Mouse (Mus musculus): ENCODE measurements around the gene Bri3. TPM values are rescaled to one million over a fixed set of nuclear protein-coding genes. Genes with fewer than 3 reads are reported as not detected.
"Not testable (repeated sequence)": the region's sequence is repeated elsewhere in the genome, so short reads cannot be mapped to it uniquely, and the experiment has no call there.

The Bri3 gene
- polyA plus RNA-seq, 1 experiment from 2014 or later = 133 TPM

GRCm38 (mm10) chr5:144334010-144334409, 89.8 kb downstream of the Bri3 start:
- Histone ChIP-seq H3K4me1 (replicated peaks) (peaks cover 6% of the 10 kb centered on the region), H3K4me3 (no peak overlapping the region), H3K27me3 (replicated peaks) (no peaks in the 10 kb centered on the region), H3K4me2 (no peak overlapping the region), H3K36me3 (no peaks in the 10 kb centered on the region), H3K9me3 (replicated peaks) (no peaks in the 10 kb centered on the region), H3K9ac (no peak overlapping the region), H3K27ac (ENCODE audit: poor library complexity, severe bottlenecking) (no peak overlapping the region)
- WGBS = 87% methylated on average over 11 of the region's 11 CpGs
- no peak for ATAC-seq (ENCODE audit: insufficient number of reproducible peaks, low FRiP score)

DNA sequence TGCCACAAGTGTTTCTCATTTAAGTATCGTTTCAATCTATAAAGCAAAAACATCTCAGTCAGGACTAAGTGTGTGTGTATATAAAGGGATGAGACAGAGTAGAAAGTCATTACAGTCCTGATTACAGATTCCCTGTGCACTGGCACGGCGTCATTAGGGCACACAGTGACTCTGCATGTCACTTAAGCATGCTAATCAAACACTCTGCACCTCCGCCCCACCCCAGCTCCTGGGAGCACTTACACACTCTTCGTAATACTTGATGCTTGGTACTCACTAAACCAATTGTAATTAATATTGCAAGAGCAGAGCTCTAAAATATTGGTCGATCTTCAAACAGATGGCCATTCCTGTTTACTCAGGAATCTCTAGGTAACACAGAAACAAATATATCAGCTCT, 91.1 kb downstream of the Bri3 start:
- not testable (repeated sequence) for H3K9me3 ChIP-seq (replicated peaks); H3K27me3 ChIP-seq (replicated peaks); H3K9ac ChIP-seq; H3K27ac ChIP-seq (ENCODE audit: poor library complexity, severe bottlenecking); H3K4me3 ChIP-seq; H3K36me3 ChIP-seq; H3K4me1 ChIP-seq (replicated peaks); H3K4me2 ChIP-seq; ATAC-seq (ENCODE audit: insufficient number of reproducible peaks, low FRiP score)
- WGBS = 68% methylated on average over 6 of the region's 6 CpGs

DNA sequence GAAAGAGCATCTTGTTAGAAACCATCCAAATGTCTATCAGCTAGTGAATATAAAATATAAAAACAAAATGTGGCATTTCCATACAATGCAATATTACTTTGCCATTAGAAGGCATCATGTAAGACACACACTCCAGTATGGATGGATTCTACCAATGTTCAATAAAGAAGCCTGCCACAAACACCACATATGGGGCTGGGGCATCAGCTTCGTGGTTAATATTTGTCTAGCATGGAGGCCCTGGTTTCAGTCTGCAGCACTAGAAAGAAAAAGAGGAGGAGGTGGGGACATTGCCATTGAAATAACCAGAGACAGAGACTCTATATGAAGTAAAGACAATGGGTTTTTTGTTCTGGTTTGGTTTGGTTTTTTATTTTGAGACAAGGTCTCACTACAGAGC, 94.5 kb downstream of the Bri3 start:
- 60% methylated on average over 1 of the region's 1 CpGs for WGBS
- no peak overlapping the region for H3K4me2 ChIP-seq

GRCm38 (mm10) chr5:144341085-144341484, 96.8 kb downstream of the Bri3 start:
- H3K27me3 ChIP-seq (replicated peaks) = no peaks in the 10 kb centered on the region
- no peak overlapping the region for H3K9ac ChIP-seq
- no peak overlapping the region for H3K4me3 ChIP-seq
- no peaks in the 10 kb centered on the region for H3K36me3 ChIP-seq
- H3K27ac ChIP-seq (ENCODE audit: poor library complexity, severe bottlenecking) = no peak overlapping the region
- ATAC-seq (ENCODE audit: insufficient number of reproducible peaks, low FRiP score) = no peak
- no peaks in the 10 kb centered on the region for H3K9me3 ChIP-seq (replicated peaks)
- peaks cover 21% of the 10 kb centered on the region for H3K4me1 ChIP-seq (replicated peaks)
- no peak overlapping the region for H3K4me2 ChIP-seq
- 70% methylated on average over 1 of the region's 1 CpGs for WGBS

More for the DNA sequence above, 94.5 kb downstream of the Bri3 start:
- H3K4me3 ChIP-seq = no peak overlapping the region
- ATAC-seq (ENCODE audit: insufficient number of reproducible peaks, low FRiP score) = no peak
- H3K9me3 ChIP-seq (replicated peaks) = no peaks in the 10 kb centered on the region
- H3K9ac ChIP-seq = no peak overlapping the region
- H3K36me3 ChIP-seq = no peaks in the 10 kb centered on the region
- H3K27me3 ChIP-seq (replicated peaks) = no peaks in the 10 kb centered on the region
- H3K4me1 ChIP-seq (replicated peaks) = peaks cover 16% of the 10 kb centered on the region
- H3K27ac ChIP-seq (ENCODE audit: poor library complexity, severe bottlenecking) = no peak overlapping the region

DNA sequence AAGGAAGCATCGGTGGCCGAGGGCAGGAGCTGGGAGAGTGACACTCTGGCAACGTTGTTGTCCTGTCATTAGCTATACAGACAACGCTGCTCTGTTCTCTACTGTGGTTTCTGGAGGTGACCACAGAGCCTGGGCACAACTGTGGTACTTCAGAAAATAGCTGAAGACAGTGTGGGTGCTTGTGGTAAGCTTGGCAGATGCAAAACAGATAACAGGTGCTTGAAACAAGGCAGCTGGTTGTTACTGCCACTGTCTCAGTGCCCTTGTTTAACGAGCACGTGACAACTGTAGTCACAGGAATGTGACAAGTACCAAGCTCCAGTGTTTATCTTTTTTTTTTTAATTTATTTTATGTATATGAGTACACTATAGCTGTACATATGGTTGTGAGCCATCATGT, 100.4 kb downstream of the Bri3 start:
- Histone ChIP-seq H3K9me3 (replicated peaks) (no peaks in the 10 kb centered on the region; the same call in 1 of the 2 replicates), H3K36me3 (no peaks in the 10 kb centered on the region), H3K4me3 (no peak overlapping the region), H3K9ac (no peak overlapping the region), H3K27me3 (replicated peaks) (no peaks in the 10 kb centered on the region), H3K4me1 (replicated peaks) (peaks cover 15% of the 10 kb centered on the region; the same call in 1 of the 2 replicates), H3K27ac (ENCODE audit: poor library complexity, severe bottlenecking) (no peak overlapping the region), H3K4me2 (no peak overlapping the region)
- ATAC-seq (ENCODE audit: insufficient number of reproducible peaks, low FRiP score) = no peak
- WGBS = 69% methylated on average over 6 of the region's 6 CpGs

GRCm38 (mm10) chr5:144351185-144351584, 106.9 kb downstream of the Bri3 start:
- ATAC-seq (ENCODE audit: insufficient number of reproducible peaks, low FRiP score) = no peak
- H3K4me1 ChIP-seq (replicated peaks) = no peaks in the 10 kb centered on the region

DNA sequence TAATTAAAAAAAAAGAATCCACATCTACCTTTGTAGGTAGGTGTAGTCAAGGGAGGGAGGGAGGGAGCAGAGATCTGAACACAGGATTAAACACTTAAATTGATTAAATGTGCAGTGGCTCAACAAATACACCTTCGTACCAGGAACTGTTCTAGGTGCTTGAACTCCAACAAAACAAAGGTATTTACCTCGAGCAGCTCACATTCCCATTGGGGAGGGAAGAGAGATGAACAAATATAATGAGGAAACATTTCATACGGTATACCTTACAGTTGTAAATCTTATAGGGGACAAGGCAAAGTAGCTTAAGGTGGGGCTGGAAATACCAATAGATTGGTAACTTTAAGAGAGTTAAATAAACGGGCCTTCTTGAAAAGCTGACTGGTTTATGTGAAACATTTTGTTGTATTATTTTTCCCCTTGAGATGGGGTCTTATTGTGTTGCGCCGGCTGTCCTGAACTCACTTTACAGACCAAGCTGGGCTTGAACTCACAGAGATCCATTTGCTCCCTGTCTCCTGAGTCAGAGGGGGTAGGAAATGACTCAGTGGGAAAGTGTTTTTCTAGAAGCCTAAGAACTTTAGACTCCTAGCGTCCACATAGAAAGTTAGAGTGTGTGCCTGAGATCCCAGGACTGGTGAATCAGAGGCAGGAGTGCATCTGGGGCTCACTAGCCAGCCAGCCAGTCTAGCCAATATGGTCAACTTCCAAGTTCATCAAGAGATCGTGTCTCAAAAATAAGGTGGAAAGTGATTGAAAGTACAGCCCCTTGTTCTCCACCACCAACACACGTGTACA, 108.2 kb downstream of the Bri3 start:
- no peaks in the 10 kb centered on the region; the same call in 1 of the 2 replicates for H3K9me3 ChIP-seq (replicated peaks)
- ATAC-seq (ENCODE audit: insufficient number of reproducible peaks, low FRiP score) = no peak
- 82% methylated on average over 9 of the region's 9 CpGs for WGBS
- no peak overlapping the region for H3K4me2 ChIP-seq
- no peaks in the 10 kb centered on the region for H3K27me3 ChIP-seq (replicated peaks)
- H3K9ac ChIP-seq = no peak overlapping the region
- no peaks in the 10 kb centered on the region for H3K4me1 ChIP-seq (replicated peaks)
- no peak overlapping the region for H3K27ac ChIP-seq (ENCODE audit: poor library complexity, severe bottlenecking)
- H3K4me3 ChIP-seq = no peak overlapping the region
- no peaks in the 10 kb centered on the region for H3K36me3 ChIP-seq

More at GRCm38 (mm10) chr5:144351185-144351584, 106.9 kb downstream of the Bri3 start:
- WGBS = 32% methylated on average over 8 of the region's 8 CpGs
- Histone ChIP-seq H3K27me3 (replicated peaks) (no peaks in the 10 kb centered on the region), H3K4me3 (no peak overlapping the region), H3K4me2 (no peak overlapping the region), H3K9me3 (replicated peaks) (no peaks in the 10 kb centered on the region; the same call in 1 of the 2 replicates), H3K9ac (no peak overlapping the region), H3K27ac (ENCODE audit: poor library complexity, severe bottlenecking) (no peak overlapping the region), H3K36me3 (no peaks in the 10 kb centered on the region)

- Histone ChIP-seq H3K4me3 (peak overlapping the region; percentile 62), H3K36me3 (no peaks in the 10 kb centered on the region), H3K4me2 (peak overlapping the region; percentile 74), H3K9me3 (replicated peaks) (no peaks in the 10 kb centered on the region), H3K27me3 (replicated peaks) (no peaks in the 10 kb centered on the region), H3K27ac (ENCODE audit: poor library complexity, severe bottlenecking) (no peak overlapping the region), H3K4me1 (replicated peaks) (peaks cover 4% of the 10 kb centered on the region), H3K9ac (peak overlapping the region; percentile 68)
- 10% methylated on average over 17 of the region's 17 CpGs for WGBS
- ATAC-seq (ENCODE audit: insufficient number of reproducible peaks, low FRiP score) = no peak
Measured at GRCm38 (mm10) chr5:144356776-144357455, 112.7 kb downstream of the Bri3 start.

DNA sequence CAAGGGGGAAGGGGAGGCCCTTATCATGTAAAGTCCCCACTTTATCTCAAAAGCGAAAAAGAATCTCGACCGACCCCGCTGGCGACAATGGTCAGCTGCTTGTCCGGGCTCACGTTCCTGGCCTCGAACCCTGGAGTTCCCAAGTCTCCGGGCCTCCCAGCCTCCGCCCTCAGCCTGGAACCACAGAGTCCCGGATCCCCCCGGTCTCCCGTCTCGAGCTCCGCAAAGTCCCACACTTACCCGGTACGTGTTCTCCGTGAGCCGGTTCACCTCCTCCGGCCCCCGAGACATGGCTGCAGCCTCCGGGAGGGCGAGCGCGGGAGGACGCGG, 113.3 kb downstream of the Bri3 start:
- Histone ChIP-seq H3K27me3 (replicated peaks) (no peaks in the 10 kb centered on the region), H3K4me3 (peak overlapping the region; percentile 62), H3K27ac (ENCODE audit: poor library complexity, severe bottlenecking) (peak overlapping the region; percentile 66), H3K9me3 (replicated peaks) (no peaks in the 10 kb centered on the region), H3K9ac (peak overlapping the region; percentile 68), H3K4me2 (peak overlapping the region; percentile 74), H3K36me3 (no peaks in the 10 kb centered on the region), H3K4me1 (replicated peaks) (peaks cover 4% of the 10 kb centered on the region)
- 0% methylated on average over 27 of the region's 27 CpGs for WGBS
- no peak for ATAC-seq (ENCODE audit: insufficient number of reproducible peaks, low FRiP score)

GRCm38 (mm10) chr5:144357881-144358591, 113.8 kb downstream of the Bri3 start, which contains the start of gene Baiap2l1:
Gene Baiap2l1, minus strand, starts transcription at chr5:144358112.
- H3K4me2 ChIP-seq = peak within 1 kb of the TSS; percentile 74
- H3K9me3 ChIP-seq (replicated peaks) = no peaks in the 10 kb centered on the region
- WGBS = 1% methylated on average over 60 of the region's 60 CpGs
- H3K36me3 ChIP-seq = no peaks in the 10 kb centered on the region
- H3K4me1 ChIP-seq (replicated peaks) = peaks cover 4% of the 10 kb centered on the region
- H3K4me3 ChIP-seq = peak within 1 kb of the TSS; percentile 62
- no peaks in the 10 kb centered on the region for H3K27me3 ChIP-seq (replicated peaks)
- peak within 1 kb of the TSS; percentile 66 for H3K27ac ChIP-seq (ENCODE audit: poor library complexity, severe bottlenecking)
- peak within 1 kb of the TSS; percentile 68 for H3K9ac ChIP-seq
- peak; percentile 94 for ATAC-seq (ENCODE audit: insufficient number of reproducible peaks, low FRiP score)

- Histone ChIP-seq H3K27ac (ENCODE audit: poor library complexity, severe bottlenecking) (peak overlapping the region; percentile 66; the same call in 1 of the 2 replicates), H3K9ac (peak overlapping the region; percentile 68)
Measured at GRCm38 (mm10) chr5:144358592-144358917, 114.3 kb downstream of the Bri3 start.

More at GRCm38 (mm10) chr5:144358592-144358917, 114.3 kb downstream of the Bri3 start:
- H3K4me1 ChIP-seq (replicated peaks) = peaks cover 4% of the 10 kb centered on the region
- WGBS = 8% methylated on average over 10 of the region's 10 CpGs
- peak overlapping the region; percentile 62 for H3K4me3 ChIP-seq
- no peaks in the 10 kb centered on the region for H3K27me3 ChIP-seq (replicated peaks)
- H3K36me3 ChIP-seq = no peaks in the 10 kb centered on the region
- no peaks in the 10 kb centered on the region for H3K9me3 ChIP-seq (replicated peaks)
- ATAC-seq (ENCODE audit: insufficient number of reproducible peaks, low FRiP score) = no peak
- H3K4me2 ChIP-seq = peak overlapping the region; percentile 74

All from heart, embryonic 12.5 days (tissue).